9 mouse cellular contexts compared by ENCODE assay signal in genomic region chr1:153746119-153746670, GRCm38 (mm10). TPM values are rescaled to one million over a fixed set of nuclear protein-coding genes. Genes with fewer than 3 reads are reported as not detected.
DNase-seq lines count a peak whose midpoint lies in the region; ATAC-seq and TF ChIP-seq lines count a peak whose summit lies in the region.
"Had no signal": no experiment of that assay in that cellular context is flagged by ENCODE, and none has a peak within 500 bp of the region (broad histone marks: within the 10 kb centered on the region; RNA-seq: fewer than 3 reads in every experiment).

No protein-coding gene starts in this region.

- no peak overlapping the region for H3K4me3 ChIP-seq in hindbrain, embryonic 13.5 days
- no peak overlapping the region for H3K4me3 ChIP-seq in neural tube, embryonic 12.5 days
- no peak overlapping the region for H3K4me3 ChIP-seq in layer of hippocampus, adult 2 months

- no peaks in the 10 kb centered on the region for H3K9me3 ChIP-seq in hindbrain, embryonic 13.5 days
- no peaks in the 10 kb centered on the region for H3K9me3 ChIP-seq in neural tube, embryonic 12.5 days

- peak overlapping the region; percentile 39; the same call in 1 of the 2 replicates for H3K9ac ChIP-seq in hindbrain, embryonic 13.5 days
- no peak overlapping the region for H3K9ac ChIP-seq in neural tube, embryonic 12.5 days
- H3K9ac ChIP-seq: liver, embryonic 14.5 days had no signal

- 65% methylated on average over 14 of the region's 14 CpGs for WGBS in hindbrain, embryonic 13.5 days
- 64% methylated on average over 14 of the region's 14 CpGs for WGBS in neural tube, embryonic 12.5 days

- no peak overlapping the region for H3K27ac ChIP-seq in hindbrain, embryonic 13.5 days
- H3K27ac ChIP-seq in neural tube, embryonic 12.5 days = no peak overlapping the region
- no peak overlapping the region for H3K27ac ChIP-seq in layer of hippocampus, adult 2 months
- H3K27ac ChIP-seq: liver, embryonic 14.5 days had no signal

- ATAC-seq in hindbrain, embryonic 13.5 days (ENCODE audit: low FRiP score) = peak; percentile 41
- ATAC-seq in neural tube, embryonic 12.5 days (ENCODE audit: low FRiP score, low read depth) = peak; percentile 39

- 0 out of 2 replicates have a peak, but pooled peaks cover 3% of the 10 kb centered on the region for H3K27me3 ChIP-seq in hindbrain, embryonic 13.5 days
- no peaks in the 10 kb centered on the region for H3K27me3 ChIP-seq in neural tube, embryonic 12.5 days (replicated peaks)

- peaks cover 6% of the 10 kb centered on the region for H3K36me3 ChIP-seq in hindbrain, embryonic 13.5 days
- peaks cover 13% of the 10 kb centered on the region; the same call in 1 of the 2 replicates for H3K36me3 ChIP-seq in neural tube, embryonic 12.5 days

- H3K4me2 ChIP-seq in hindbrain, embryonic 13.5 days = no peak overlapping the region
- no peak overlapping the region for H3K4me2 ChIP-seq in neural tube, embryonic 12.5 days (replicated peaks)

- peaks cover 71% of the 10 kb centered on the region for H3K4me1 ChIP-seq in hindbrain, embryonic 13.5 days (replicated peaks)
- peaks cover 52% of the 10 kb centered on the region for H3K4me1 ChIP-seq in neural tube, embryonic 12.5 days

- DNase-seq in heart, adult 11 months = peak; percentile 71
- no peak for DNase-seq in heart, adult 18-20 months
- DNase-seq in Muller cell, postnatal 12 days (ENCODE audit: inconsistent ontology term) = peak; percentile 71
- no peak for DNase-seq in lung, postnatal 10 days
- no peak for DNase-seq in layer of hippocampus, adult 9-10 months (ENCODE audit: low spot score)
- DNase-seq in layer of hippocampus, adult 2 months (ENCODE audit: low spot score in 2 of 2) = no peak

- TF ChIP-seq CTCF in layer of hippocampus, adult 2 months (conservative IDR thresholded peaks at IDR 0.05) = no peak

RNA-seq across cellular contexts. Expression of gene Rnasel, which starts 3.0 kb away (rescaled TPM):
- total RNA-seq in heart, adult 18-20 months (2021) = 1 to 10 TPM; 2.8 to 5.0 TPM
- polyA plus RNA-seq in hindbrain, embryonic 13.5 days (2015; fragmentation: Nextera tagmentation; extraction: Ambion mirVana) = 53.7 and 53.8 TPM in 2 replicates
- 35.6 and 37.8 TPM in 2 replicates for polyA plus RNA-seq in neural tube, embryonic 12.5 days (2016; fragmentation: Nextera tagmentation; extraction: Ambion mirVana)
- 1 to 10 TPM; 6.5 to 6.7 TPM for total RNA-seq in layer of hippocampus, adult 2 months (2021)

RNA-seq across cellular contexts. Expression of gene Rgs16, which starts 6.0 kb away (rescaled TPM):
- 1 to 10 TPM; 1.2 to 1.5 TPM for total RNA-seq in heart, adult 18-20 months (2021)
- 21.2 and 26.0 TPM in 2 replicates for polyA plus RNA-seq in hindbrain, embryonic 13.5 days (2015; fragmentation: Nextera tagmentation; extraction: Ambion mirVana)
- 42.6 TPM in 2 replicates for polyA plus RNA-seq in neural tube, embryonic 12.5 days (2016; fragmentation: Nextera tagmentation; extraction: Ambion mirVana)
- total RNA-seq in layer of hippocampus, adult 2 months (2021) = 1 to 10 TPM; 5.5 TPM

Comparison
In these comparisons a context has a peak if more than half of its experiments do, and no peak if none do; other contexts are left out.
1. DNase-seq: peak in heart, adult 11 months (single experiment) and Muller cell, postnatal 12 days (single experiment); none in heart, adult 18-20 months (0 of 2), lung, postnatal 10 days (single experiment), layer of hippocampus, adult 9-10 months (single experiment) and layer of hippocampus, adult 2 months (0 of 2).